Mouse (Mus musculus) midbrain, embryonic 13.5 days (tissue): ENCODE results near the gene Ostn. TPM values are rescaled to one million over a fixed set of nuclear protein-coding genes. Genes with fewer than 3 reads are reported as not detected.

Experiments used
- ATAC-seq: fragments of 200-750 bp; cut with Nextera tagmentation; 2 replicates; pipeline ENCODE4 v1.8.0; 2017; ENCODE audit warnings: mild to moderate bottlenecking, moderate TSS enrichment, moderate library complexity
- H3K27ac ChIP-seq: fragments of 300-500 bp; sonication (generic); 2 replicates; pipeline ENCODE4 v1.5.1; 2015; ENCODE audit warnings: inconsistent platforms, mild to moderate bottlenecking, moderate library complexity
- H3K27me3 ChIP-seq: fragments of 300-500 bp; sonication (generic); 2 replicates; pipeline ENCODE4 v1.6.1; 2015; ENCODE audit warnings: mild to moderate bottlenecking, inconsistent platforms
- H3K36me3 ChIP-seq: fragments of 300-500 bp; sonication (generic); 2 replicates; pipeline ENCODE4 v1.6.1; 2015; ENCODE audit warnings: mild to moderate bottlenecking, inconsistent platforms
- H3K4me1 ChIP-seq: fragments of 300-500 bp; sonication (generic); replicated peaks from 2 replicates; pipeline ENCODE4 v1.6.1; 2015; ENCODE audit warnings: inconsistent platforms
- H3K4me2 ChIP-seq: fragments of 300-500 bp; sonication (generic); replicated peaks from 2 replicates; pipeline ENCODE4 v1.6.1; 2015; ENCODE audit warnings: moderate library complexity, mild to moderate bottlenecking, inconsistent platforms
- H3K4me3 ChIP-seq: fragments of 300-500 bp; sonication (generic); replicated peaks from 2 replicates; pipeline ENCODE4 v1.5.1; 2015; ENCODE audit warnings: mild to moderate bottlenecking, inconsistent platforms
- H3K9ac ChIP-seq: fragments of 300-500 bp; sonication (generic); replicated peaks from 2 replicates; pipeline ENCODE4 v1.6.1; 2015; ENCODE audit warnings: mild to moderate bottlenecking, inconsistent platforms
- H3K9me3 ChIP-seq: fragments of 300-500 bp; sonication (generic); 2 replicates; pipeline ENCODE4 v1.6.1; 2016; ENCODE audit warnings: mild to moderate bottlenecking, inconsistent platforms
- WGBS: fragments of 180-500 bp; shearing (Covaris S2); methylation state at CpG from one replicate; pipeline ENCODE4 v1.1.7; 2015; 5-methylcytosine and 5-hydroxymethylcytosine counted together
- polyA plus RNA-seq: library from polyadenylated mRNA; unstranded; fragments of >200 nt; fragmentation: Nextera tagmentation; extraction: Ambion mirVana; gene quantifications from 2 replicates; pipeline ENCODE4 v1.2.1, GENCODE M21; 2015

Gene Ostn
- polyA plus RNA-seq, 1 experiment from 2014 or later, result not detected

DNA sequence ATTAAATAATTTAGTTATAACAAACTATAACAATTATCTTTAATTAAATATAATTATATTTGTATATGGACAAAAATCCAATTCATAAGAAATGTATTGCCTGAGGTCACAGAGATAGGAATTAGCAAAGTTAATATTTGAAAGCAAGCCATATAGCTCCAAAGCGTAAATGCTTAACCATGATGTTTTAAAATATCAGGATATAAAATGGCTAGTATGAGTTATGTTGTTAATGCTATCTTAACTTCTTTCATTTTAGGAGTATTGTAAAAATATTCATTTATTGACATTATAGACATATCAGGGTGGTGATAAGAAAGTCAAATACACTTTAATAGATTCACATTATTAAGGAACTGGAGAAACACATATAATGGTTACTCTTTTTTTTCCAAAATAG lies 52.8 kb downstream of the Ostn start:
- H3K4me2 ChIP-seq, result no peak overlapping the region
- H3K4me1 ChIP-seq, result no peaks in the 10 kb centered on the region
- no peaks in the 10 kb centered on the region for H3K27me3 ChIP-seq
- H3K27ac ChIP-seq, result no peak overlapping the region
- no peak overlapping the region for H3K4me3 ChIP-seq
- no peak for ATAC-seq
- H3K9me3 ChIP-seq, result no peaks in the 10 kb centered on the region
- 98% methylated on average over 1 of the region's 1 CpGs for WGBS
- H3K36me3 ChIP-seq, result no peaks in the 10 kb centered on the region
- no peak overlapping the region for H3K9ac ChIP-seq

DNA sequence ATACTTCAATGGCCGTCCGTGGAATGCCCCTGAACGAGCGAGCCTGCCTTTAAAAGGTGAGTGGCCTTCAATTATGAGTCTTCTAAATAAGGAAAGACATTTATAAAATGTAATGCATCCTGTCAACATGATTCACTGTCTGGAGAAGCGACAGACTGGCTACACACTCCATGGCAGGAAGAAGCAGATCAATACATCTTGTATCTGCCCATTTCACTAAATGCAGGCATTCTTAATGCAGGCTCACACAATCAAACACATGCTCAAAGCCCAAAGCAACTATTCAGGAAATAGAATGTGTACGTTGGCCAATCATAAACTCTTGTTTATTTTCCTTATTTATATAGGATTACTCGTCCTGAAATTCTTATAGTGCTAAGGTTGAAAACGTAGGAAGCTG lies 62.9 kb downstream of the Ostn start, which contains the start of gene Uts2b:
Gene Uts2b, minus strand, starts transcription at position 49 of the 400 bp plus-strand sequence.
- ATAC-seq, result no peak
- no peak within 1 kb of the TSS for H3K4me3 ChIP-seq

DNA sequence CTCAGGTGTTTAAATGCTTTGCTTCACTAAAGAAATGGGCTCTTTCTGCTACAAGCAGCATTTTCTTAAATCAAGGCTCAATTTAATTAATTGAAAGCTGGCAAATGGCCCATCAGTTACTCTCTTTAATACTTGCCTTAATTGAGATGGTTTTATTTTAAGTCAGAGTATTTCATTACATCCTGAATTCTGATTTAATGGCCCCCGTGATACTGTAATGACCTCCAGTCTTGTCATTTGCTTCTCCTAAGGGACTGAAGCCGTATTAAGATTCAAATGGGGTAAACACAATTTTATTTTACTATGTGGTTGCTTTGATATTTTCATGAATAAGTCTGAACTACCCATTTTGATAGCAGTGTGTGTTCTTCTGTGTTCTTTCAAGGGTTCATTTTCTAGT lies 63.4 kb downstream of the Ostn start:
- Histone ChIP-seq H3K9me3 (no peaks in the 10 kb centered on the region), H3K36me3 (no peaks in the 10 kb centered on the region), H3K4me3 (no peak overlapping the region), H3K9ac (no peak overlapping the region), H3K27me3 (no peaks in the 10 kb centered on the region), H3K4me2 (no peak overlapping the region), H3K4me1 (no peaks in the 10 kb centered on the region), H3K27ac (no peak overlapping the region)
- 85% methylated on average over 2 of the region's 2 CpGs for WGBS
- ATAC-seq, result no peak

More for the DNA sequence above, 62.9 kb downstream of the Ostn start, which contains the start of gene Uts2b:
- no peaks in the 10 kb centered on the region for H3K27me3 ChIP-seq
- H3K4me2 ChIP-seq, result no peak within 1 kb of the TSS
- no peaks in the 10 kb centered on the region for H3K9me3 ChIP-seq
- no peaks in the 10 kb centered on the region for H3K4me1 ChIP-seq
- 82% methylated on average over 8 of the region's 8 CpGs for WGBS
- H3K36me3 ChIP-seq, result no peaks in the 10 kb centered on the region
- H3K27ac ChIP-seq, result no peak within 1 kb of the TSS
- no peak within 1 kb of the TSS for H3K9ac ChIP-seq

DNA sequence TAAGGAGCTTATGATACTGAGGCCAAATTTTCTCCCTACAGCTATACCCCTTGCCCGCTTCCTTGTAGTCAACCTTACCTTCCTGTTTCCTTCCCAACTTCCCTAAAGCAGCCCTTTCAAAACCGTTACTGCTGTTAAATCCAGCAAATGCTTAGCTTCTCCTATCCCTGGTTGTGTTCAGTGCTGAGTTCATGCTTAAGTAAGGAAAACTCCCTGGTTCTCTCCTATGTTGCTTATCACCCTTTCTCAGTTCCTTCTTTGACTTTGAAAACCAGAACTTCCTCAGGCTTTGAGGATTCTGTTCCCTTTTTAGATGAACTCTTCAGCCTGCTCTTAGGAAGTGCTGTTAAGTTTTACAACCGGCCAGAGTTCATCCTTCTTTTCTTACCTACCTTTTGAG lies 66.8 kb downstream of the Ostn start:
- H3K4me1 ChIP-seq, result no peaks in the 10 kb centered on the region
- H3K4me3 ChIP-seq, result no peak overlapping the region
- H3K9me3 ChIP-seq, result no peaks in the 10 kb centered on the region
- WGBS, result 78% methylated on average over 3 of the region's 3 CpGs
- H3K9ac ChIP-seq, result no peak overlapping the region
- no peaks in the 10 kb centered on the region for H3K36me3 ChIP-seq
- no peak overlapping the region for H3K27ac ChIP-seq
- H3K4me2 ChIP-seq, result no peak overlapping the region
- no peak for ATAC-seq
- H3K27me3 ChIP-seq, result no peaks in the 10 kb centered on the region

DNA sequence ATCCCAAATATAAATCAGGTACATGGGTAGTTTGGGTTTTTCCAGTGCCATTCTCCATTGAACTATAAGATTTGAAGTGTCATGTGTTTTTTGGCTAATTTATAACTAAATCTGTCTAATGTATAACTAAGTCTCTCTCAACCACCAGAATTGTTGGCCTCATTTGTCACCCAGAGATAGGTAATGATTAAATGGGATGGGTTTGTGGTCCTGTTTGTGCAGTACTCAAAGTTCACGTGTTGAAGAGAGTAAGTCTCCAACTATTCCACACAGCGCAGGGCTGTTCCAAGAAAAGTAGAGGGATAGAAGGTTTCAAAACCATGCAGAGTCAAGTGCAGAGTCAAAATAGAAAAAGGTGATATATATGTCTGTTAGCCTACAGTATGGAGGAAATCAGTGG lies 68.0 kb downstream of the Ostn start:
- Histone ChIP-seq H3K27ac (no peak overlapping the region), H3K4me2 (no peak overlapping the region), H3K9me3 (no peaks in the 10 kb centered on the region), H3K27me3 (no peaks in the 10 kb centered on the region), H3K36me3 (no peaks in the 10 kb centered on the region), H3K4me3 (no peak overlapping the region), H3K4me1 (no peaks in the 10 kb centered on the region), H3K9ac (no peak overlapping the region)
- no peak for ATAC-seq
- WGBS, result 92% methylated on average over 2 of the region's 2 CpGs

DNA sequence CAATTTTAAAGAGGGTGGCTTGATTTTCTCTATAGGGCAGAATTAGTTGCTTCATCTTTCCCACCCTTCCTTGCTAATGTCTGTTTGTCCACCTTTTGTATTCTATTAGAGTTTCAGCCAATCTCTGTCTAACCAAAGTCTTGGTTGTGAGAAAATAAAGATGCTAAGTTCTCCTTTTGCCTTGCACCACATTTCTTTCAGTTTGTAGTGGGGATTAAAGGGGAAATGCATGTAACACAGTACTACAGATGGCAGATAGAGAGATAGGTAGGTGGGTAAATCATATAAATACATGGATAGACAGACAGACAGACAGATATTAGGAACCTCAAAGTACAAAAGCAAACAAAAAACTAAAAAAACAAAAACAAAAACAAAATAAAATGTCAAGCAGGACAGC lies 69.3 kb downstream of the Ostn start:
- Histone ChIP-seq H3K27me3 (no peaks in the 10 kb centered on the region), H3K27ac (no peak overlapping the region), H3K4me2 (no peak overlapping the region), H3K4me3 (no peak overlapping the region), H3K9ac (no peak overlapping the region), H3K4me1 (no peaks in the 10 kb centered on the region), H3K9me3 (no peaks in the 10 kb centered on the region), H3K36me3 (no peaks in the 10 kb centered on the region)
- no peak for ATAC-seq

DNA sequence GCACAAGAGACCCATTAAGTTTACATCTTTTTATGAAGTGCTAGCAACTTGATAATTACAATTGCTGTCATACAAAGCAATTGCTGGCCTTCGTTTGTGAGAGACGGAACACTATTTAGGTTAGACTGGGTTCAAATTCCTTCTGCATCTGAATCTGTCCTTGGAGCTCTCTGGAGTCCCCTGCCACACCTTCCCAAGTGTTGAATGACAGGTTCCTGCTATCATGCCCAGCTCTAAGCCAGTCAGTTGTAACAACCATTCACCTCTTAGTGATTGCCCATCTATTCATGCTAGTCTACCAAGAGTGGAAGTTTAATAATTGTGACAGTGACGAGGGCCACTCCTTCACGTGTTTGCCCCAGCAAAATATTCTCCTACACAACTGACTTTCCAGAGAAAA lies 74.9 kb downstream of the Ostn start:
- Histone ChIP-seq H3K9ac (no peak overlapping the region), H3K4me2 (no peak overlapping the region), H3K36me3 (no peaks in the 10 kb centered on the region), H3K9me3 (no peaks in the 10 kb centered on the region), H3K4me3 (no peak overlapping the region), H3K27ac (no peak overlapping the region), H3K4me1 (no peaks in the 10 kb centered on the region), H3K27me3 (no peaks in the 10 kb centered on the region)
- 86% methylated on average over 4 of the region's 4 CpGs for WGBS
- ATAC-seq, result no peak

DNA sequence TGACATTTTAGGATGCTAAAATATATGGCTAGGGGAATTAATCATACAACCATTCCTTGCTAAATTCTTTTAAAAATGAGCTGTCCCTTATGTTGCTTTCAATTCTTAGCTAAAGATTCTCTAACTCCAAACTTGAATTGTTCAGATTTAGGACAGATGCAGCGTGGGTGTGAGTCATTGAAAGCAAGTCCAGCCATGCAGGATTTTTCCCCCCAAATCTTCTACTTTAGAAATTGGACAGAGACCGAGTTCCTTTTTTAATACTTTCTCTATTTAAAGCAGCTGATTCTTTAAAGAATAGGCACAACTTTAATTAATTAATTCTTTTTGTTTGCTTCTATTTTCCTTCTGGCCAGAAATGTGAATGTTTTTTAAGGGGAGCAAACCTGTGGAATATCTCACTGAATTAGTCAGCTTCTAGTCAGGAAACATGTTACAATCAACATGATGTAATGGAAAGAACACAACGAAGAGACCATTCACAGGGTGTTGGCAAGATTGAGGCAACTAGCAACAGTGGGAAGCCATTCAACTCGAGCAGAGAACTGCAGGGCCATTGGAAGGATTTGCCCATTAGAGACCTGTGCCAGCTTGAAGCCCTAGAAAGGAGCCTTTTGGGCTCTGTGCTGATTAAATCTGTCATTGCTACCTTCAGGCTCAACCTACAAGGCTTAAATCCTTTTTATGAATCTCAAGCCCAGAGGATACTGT lies 77.8 kb downstream of the Ostn start:
- Histone ChIP-seq H3K36me3 (no peaks in the 10 kb centered on the region), H3K27ac (no peak overlapping the region), H3K4me1 (peaks cover 12% of the 10 kb centered on the region), H3K4me3 (no peak overlapping the region), H3K9ac (no peak overlapping the region), H3K9me3 (no peaks in the 10 kb centered on the region), H3K27me3 (no peaks in the 10 kb centered on the region), H3K4me2 (no peak overlapping the region)
- WGBS, result 71% methylated on average over 4 of the region's 4 CpGs
- ATAC-seq, result no peak

DNA sequence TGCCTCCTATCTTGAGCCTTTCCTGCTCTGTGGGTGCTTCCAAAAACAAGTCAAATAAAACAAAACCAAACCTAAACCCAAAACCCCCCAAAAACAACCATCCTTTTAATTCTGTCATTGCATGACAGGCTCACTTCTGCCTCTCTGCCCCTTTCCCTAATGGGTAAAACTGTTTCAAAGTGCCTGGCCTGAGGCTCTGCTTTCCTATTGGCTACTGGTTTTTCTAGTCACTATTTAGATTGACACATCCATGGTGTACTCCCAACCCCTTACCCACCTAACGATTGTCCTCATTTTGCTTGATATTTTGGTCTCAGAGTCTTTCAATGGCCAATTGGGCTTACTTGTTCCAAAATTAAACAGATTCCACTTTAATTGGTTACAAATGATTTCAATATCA lies 78.4 kb downstream of the Ostn start:
- H3K9me3 ChIP-seq, result no peaks in the 10 kb centered on the region
- H3K4me2 ChIP-seq, result no peak overlapping the region
- H3K36me3 ChIP-seq, result no peaks in the 10 kb centered on the region
- no peaks in the 10 kb centered on the region for H3K27me3 ChIP-seq
- H3K4me3 ChIP-seq, result no peak overlapping the region
- no peak overlapping the region for H3K9ac ChIP-seq
- peaks cover 18% of the 10 kb centered on the region for H3K4me1 ChIP-seq
- ATAC-seq, result no peak
- H3K27ac ChIP-seq, result no peak overlapping the region
- 90% methylated on average over 1 of the region's 1 CpGs for WGBS

DNA sequence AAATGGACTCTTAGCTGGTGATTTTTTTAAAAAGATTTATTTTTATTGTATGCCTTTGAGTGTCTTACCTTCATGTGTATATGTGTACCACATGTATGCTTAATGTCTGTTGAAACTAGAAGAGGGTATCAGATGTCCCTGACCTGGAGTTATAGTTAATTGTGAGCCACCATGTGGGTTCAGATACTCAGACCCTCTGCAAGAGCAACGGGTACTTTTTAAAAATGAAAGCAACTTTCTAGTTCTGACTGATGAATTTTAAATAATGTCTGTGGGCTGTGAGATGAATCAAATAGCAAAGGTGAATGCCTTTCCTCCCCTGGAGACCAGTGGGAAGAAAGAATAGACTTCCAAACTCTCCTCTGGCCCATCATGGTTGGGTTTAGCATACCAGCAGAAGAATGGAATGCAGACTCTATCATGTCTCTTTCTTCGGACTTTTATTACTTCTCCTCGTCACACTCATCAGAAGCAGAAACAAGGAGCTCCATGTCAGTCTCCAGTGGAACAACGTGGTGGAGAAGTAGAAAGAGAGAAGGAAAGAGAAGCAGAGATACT lies 79.6 kb downstream of the Ostn start:
- peaks cover 29% of the 10 kb centered on the region for H3K4me1 ChIP-seq
- no peak for ATAC-seq
- H3K4me2 ChIP-seq, result no peak overlapping the region
- H3K4me3 ChIP-seq, result no peak overlapping the region
- no peak overlapping the region for H3K9ac ChIP-seq
- no peaks in the 10 kb centered on the region for H3K27me3 ChIP-seq
- 87% methylated on average over 4 of the region's 4 CpGs for WGBS
- no peaks in the 10 kb centered on the region for H3K9me3 ChIP-seq
- H3K27ac ChIP-seq, result no peak overlapping the region
- no peaks in the 10 kb centered on the region for H3K36me3 ChIP-seq

DNA sequence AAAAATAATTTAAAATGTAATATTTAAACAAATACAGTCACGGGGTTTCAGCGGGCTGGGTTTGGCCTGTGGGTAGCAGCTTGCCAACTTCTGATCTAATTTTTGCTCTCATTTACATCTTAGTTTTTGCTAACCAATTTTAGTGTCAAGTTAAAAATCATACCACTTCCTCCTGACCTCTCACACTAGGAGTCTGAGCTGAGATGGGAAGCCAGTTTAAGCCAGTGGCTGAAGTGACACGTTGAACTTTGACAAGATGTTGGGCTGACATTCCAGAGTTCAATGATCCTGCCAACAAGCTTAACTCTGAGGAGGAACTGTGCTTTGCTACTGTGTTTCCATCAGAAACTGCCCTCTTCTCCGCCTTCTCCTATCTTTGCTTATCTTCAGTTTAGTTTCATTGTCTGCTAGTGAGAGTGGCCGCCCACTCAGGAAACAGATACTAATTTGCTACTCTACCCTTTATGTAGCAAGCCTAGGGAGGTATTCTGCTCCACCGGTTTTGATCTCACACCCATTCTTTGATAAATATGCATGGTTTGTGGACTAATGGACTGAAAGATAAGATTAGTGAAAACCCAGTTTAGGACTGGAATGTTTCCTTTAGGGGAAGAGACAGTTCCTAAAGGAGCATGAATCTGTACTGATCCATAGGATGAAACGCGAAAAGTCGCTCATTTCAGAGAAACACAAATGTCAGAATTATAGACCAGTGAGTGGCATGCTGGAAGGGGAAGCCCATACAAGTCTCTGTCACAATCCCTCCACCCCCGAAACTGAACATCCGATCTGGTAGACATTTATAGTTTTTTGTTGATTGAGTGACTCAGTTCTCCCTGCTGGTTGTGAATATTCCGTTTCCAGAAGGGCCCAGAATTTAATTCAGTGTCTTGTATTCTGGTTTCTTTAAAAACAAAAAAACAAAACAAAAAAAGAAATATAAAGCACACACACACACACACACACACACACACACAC lies 80.6 kb downstream of the Ostn start:
- peak overlapping the region; percentile 97 for H3K9ac ChIP-seq
- WGBS, result 45% methylated on average over 12 of the region's 12 CpGs
- H3K4me3 ChIP-seq, result peak overlapping the region; percentile 96
- no peaks in the 10 kb centered on the region for H3K27me3 ChIP-seq
- H3K4me1 ChIP-seq, result peaks cover 35% of the 10 kb centered on the region
- ATAC-seq, result no peak
- H3K4me2 ChIP-seq, result peak overlapping the region; percentile 80
- peak overlapping the region; percentile 97 for H3K27ac ChIP-seq
- H3K9me3 ChIP-seq, result no peaks in the 10 kb centered on the region
- no peaks in the 10 kb centered on the region for H3K36me3 ChIP-seq
